Mouse (Mus musculus): ENCODE data around the gene Zbtb5.
"Not testable (repeated sequence)": the region's sequence is repeated elsewhere in the genome, so short reads cannot be mapped to it uniquely, and the experiment has no call there.

Gene Zbtb5

GRCm38 (mm10) chr4:45011581-45012104 lies 569 bp downstream of the Zbtb5 start:
- DNase-seq (ENCODE audit: low spot score in 2 of 2) = peak; percentile 46 to 57

GRCm38 (mm10) chr4:45010806-45011415 lies 1.3 kb downstream of the Zbtb5 start:
- DNase-seq (ENCODE audit: low spot score in 2 of 2) = no peak

GRCm38 (mm10) chr4:45005452-45005851 lies 6.8 kb downstream of the Zbtb5 start:
- no peak for DNase-seq (ENCODE audit: low spot score in 2 of 2)

- DNase-seq (ENCODE audit: low spot score in 2 of 2) = no peak
Measured at GRCm38 (mm10) chr4:45000001-45000400, 12.2 kb downstream of the Zbtb5 start.

- no peak for DNase-seq (ENCODE audit: low spot score in 2 of 2)
Measured at GRCm38 (mm10) chr4:44998071-44998470, 14.1 kb downstream of the Zbtb5 start.

GRCm38 (mm10) chr4:44994776-44995175 lies 17.4 kb downstream of the Zbtb5 start:
- no peak for DNase-seq (ENCODE audit: low spot score in 2 of 2)

GRCm38 (mm10) chr4:44993847-44994246 lies 18.4 kb downstream of the Zbtb5 start:
- DNase-seq (ENCODE audit: low spot score in 2 of 2) = no peak

GRCm38 (mm10) chr4:44993179-44993578 lies 19.0 kb downstream of the Zbtb5 start:
- DNase-seq (ENCODE audit: low spot score in 2 of 2) = not testable (repeated sequence)

GRCm38 (mm10) chr4:44992330-44992729 lies 19.9 kb downstream of the Zbtb5 start:
- not testable (repeated sequence) for DNase-seq (ENCODE audit: low spot score in 2 of 2)

GRCm38 (mm10) chr4:44990560-44990959 lies 21.7 kb downstream of the Zbtb5 start:
- DNase-seq (ENCODE audit: low spot score in 2 of 2) = no peak

GRCm38 (mm10) chr4:44983131-44983740 lies 29.0 kb downstream of the Zbtb5 start:
- DNase-seq (ENCODE audit: low spot score in 2 of 2) = no peak

GRCm38 (mm10) chr4:44982440-44983130 lies 29.6 kb downstream of the Zbtb5 start:
- DNase-seq (ENCODE audit: low spot score in 2 of 2) = no peak

GRCm38 (mm10) chr4:44981974-44982287 lies 30.3 kb downstream of the Zbtb5 start:
- no peak for DNase-seq (ENCODE audit: low spot score in 2 of 2)

- peak; percentile 79 to 83 for DNase-seq (ENCODE audit: low spot score in 2 of 2)
Measured at GRCm38 (mm10) chr4:44981280-44981973, 30.8 kb downstream of the Zbtb5 start, which contains the start of gene Grhpr. Grhpr (plus strand) TSS chr4:44981395.

- DNase-seq (ENCODE audit: low spot score in 2 of 2) = no peak
Measured at GRCm38 (mm10) chr4:44979794-44980338, 32.3 kb downstream of the Zbtb5 start.

- no peak for DNase-seq (ENCODE audit: low spot score in 2 of 2)
Measured at GRCm38 (mm10) chr4:44978175-44978574, 34.0 kb downstream of the Zbtb5 start.

GRCm38 (mm10) chr4:44976921-44977710 lies 35.1 kb downstream of the Zbtb5 start:
- DNase-seq (ENCODE audit: low spot score in 2 of 2) = no peak

- no peak for DNase-seq (ENCODE audit: low spot score in 2 of 2)
Measured at GRCm38 (mm10) chr4:44976026-44976615, 36.1 kb downstream of the Zbtb5 start.

- no peak for DNase-seq (ENCODE audit: low spot score in 2 of 2)
Measured at GRCm38 (mm10) chr4:44974331-44974730, 37.9 kb downstream of the Zbtb5 start.

- no peak for DNase-seq (ENCODE audit: low spot score in 2 of 2)
Measured at GRCm38 (mm10) chr4:44973871-44974270, 38.3 kb downstream of the Zbtb5 start.

GRCm38 (mm10) chr4:44973450-44973849 lies 38.8 kb downstream of the Zbtb5 start:
- peak; percentile 79 to 89 for DNase-seq (ENCODE audit: low spot score in 2 of 2)

All from natural killer cell, adult 2 months (primary cell).